Mouse (Mus musculus) c-Kit-positive CD71-positive TER-119-negative erythroid progenitor cells, embryonic 14.5 days (primary cell): Measurements from ENCODE around the gene 2310009B15Rik.

Experiments
- DNase-seq: peaks from one replicate; pipeline ENCODE4 v3.0.0-alpha.2; 2013; ENCODE audit warnings: low read depth

Gene 2310009B15Rik

GRCm38 (mm10) chr1:138856101-138856950 lies at the start of gene 2310009B15Rik:
2310009B15Rik (minus strand) TSS chr1:138856852.
- DNase-seq, result peak; percentile 54

- no peak for DNase-seq
Observed at GRCm38 (mm10) chr1:138906256-138906655, 49.6 kb upstream of the 2310009B15Rik start.

GRCm38 (mm10) chr1:138905092-138905765 lies 48.6 kb upstream of the 2310009B15Rik start:
- DNase-seq, result no peak

- DNase-seq, result no peak
Observed at GRCm38 (mm10) chr1:138903894-138904293, 47.2 kb upstream of the 2310009B15Rik start.

- DNase-seq, result no peak
Observed at GRCm38 (mm10) chr1:138901431-138902117, 44.9 kb upstream of the 2310009B15Rik start.

- no peak for DNase-seq
Observed at GRCm38 (mm10) chr1:138896088-138896487, 39.4 kb upstream of the 2310009B15Rik start.

GRCm38 (mm10) chr1:138877470-138878254 lies 21.0 kb upstream of the 2310009B15Rik start:
- DNase-seq, result no peak

GRCm38 (mm10) chr1:138876371-138877045 lies 19.9 kb upstream of the 2310009B15Rik start:
- DNase-seq, result no peak

- no peak for DNase-seq
Observed at GRCm38 (mm10) chr1:138850823-138851222, 5.8 kb downstream of the 2310009B15Rik start.

- DNase-seq, result no peak
Observed at GRCm38 (mm10) chr1:138850161-138850539, 6.5 kb downstream of the 2310009B15Rik start.

- no peak for DNase-seq
Observed at GRCm38 (mm10) chr1:138849531-138850160, 7.0 kb downstream of the 2310009B15Rik start.

GRCm38 (mm10) chr1:138848511-138849109 lies 8.0 kb downstream of the 2310009B15Rik start, which contains the start of gene Lhx9:
Lhx9 (minus strand) TSS chr1:138848577.
- DNase-seq, result no peak

GRCm38 (mm10) chr1:138848026-138848425 lies 8.6 kb downstream of the 2310009B15Rik start:
- DNase-seq, result no peak

- DNase-seq, result no peak
Observed at GRCm38 (mm10) chr1:138847146-138847545, 9.5 kb downstream of the 2310009B15Rik start.

- no peak for DNase-seq
Observed at GRCm38 (mm10) chr1:138846581-138846980, 10.1 kb downstream of the 2310009B15Rik start.

- DNase-seq, result no peak
Observed at GRCm38 (mm10) chr1:138846131-138846530, 10.5 kb downstream of the 2310009B15Rik start.

- DNase-seq, result no peak
Observed at GRCm38 (mm10) chr1:138845481-138845880, 11.2 kb downstream of the 2310009B15Rik start.

GRCm38 (mm10) chr1:138844166-138844565 lies 12.5 kb downstream of the 2310009B15Rik start:
- no peak for DNase-seq

GRCm38 (mm10) chr1:138843361-138844091 lies 13.1 kb downstream of the 2310009B15Rik start:
- DNase-seq, result no peak
